Mouse (Mus musculus) fat pad, adult 2 months (tissue): ENCODE measurements around the gene Atxn2.

Source experiments
- DNase-seq: peaks from one replicate; pipeline ENCODE4 v3.0.0-alpha.2; 2011; ENCODE audit warnings: low read depth, low spot score; ENCODE audit errors: extremely low read depth

Atxn2 gene

GRCm38 (mm10) chr5:121762949-121763348, 51.8 kb downstream of the Atxn2 start:
- DNase-seq = no peak

GRCm38 (mm10) chr5:121765020-121765419, 53.9 kb downstream of the Atxn2 start:
- no peak for DNase-seq

- DNase-seq = no peak
These were observed 55.1 kb downstream of the Atxn2 start for GRCm38 (mm10) chr5:121766038-121766773.

GRCm38 (mm10) chr5:121767564-121767963, 56.4 kb downstream of the Atxn2 start:
- DNase-seq = no peak

GRCm38 (mm10) chr5:121769827-121770226, 58.7 kb downstream of the Atxn2 start:
- no peak for DNase-seq

GRCm38 (mm10) chr5:121771611-121772010, 60.5 kb downstream of the Atxn2 start:
- DNase-seq = no peak

- DNase-seq = no peak
These were observed 67.5 kb downstream of the Atxn2 start for GRCm38 (mm10) chr5:121778485-121779119.

- no peak for DNase-seq
These were observed 69.0 kb downstream of the Atxn2 start for GRCm38 (mm10) chr5:121780180-121780579.

GRCm38 (mm10) chr5:121782467-121782866, 71.3 kb downstream of the Atxn2 start:
- no peak for DNase-seq

GRCm38 (mm10) chr5:121783862-121784500, 72.8 kb downstream of the Atxn2 start:
- DNase-seq = no peak

- no peak for DNase-seq
These were observed 79.9 kb downstream of the Atxn2 start for GRCm38 (mm10) chr5:121791026-121791425.

- no peak for DNase-seq
These were observed 84.7 kb downstream of the Atxn2 start for GRCm38 (mm10) chr5:121795800-121796199.

GRCm38 (mm10) chr5:121798447-121798846, 87.3 kb downstream of the Atxn2 start:
- no peak for DNase-seq

GRCm38 (mm10) chr5:121807186-121807585, 96.0 kb downstream of the Atxn2 start:
- DNase-seq = no peak

GRCm38 (mm10) chr5:121808202-121808601, 97.1 kb downstream of the Atxn2 start:
- DNase-seq = no peak

- no peak for DNase-seq
These were observed 98.6 kb downstream of the Atxn2 start for GRCm38 (mm10) chr5:121809667-121810224.

GRCm38 (mm10) chr5:121810331-121811151, 99.4 kb downstream of the Atxn2 start:
- DNase-seq = no peak

GRCm38 (mm10) chr5:121811485-121811931, 100.4 kb downstream of the Atxn2 start:
- no peak for DNase-seq

- DNase-seq = no peak
These were observed 101.5 kb downstream of the Atxn2 start for GRCm38 (mm10) chr5:121812526-121813243.

GRCm38 (mm10) chr5:121813744-121814143, 102.6 kb downstream of the Atxn2 start:
- DNase-seq = no peak
